Mouse (Mus musculus) embryonic facial prominence, embryonic 13.5 days (tissue): Measurements from ENCODE around the gene Sash3. TPM values are rescaled to one million over a fixed set of nuclear protein-coding genes. Genes with fewer than 3 reads are reported as not detected.

Experiments used
- ATAC-seq: fragments of 200-750 bp; cut with Nextera tagmentation; 2 replicates; pipeline ENCODE4 v1.8.0; 2017; ENCODE audit warnings: low read depth; ENCODE audit not compliant: insufficient number of reproducible peaks, insufficient read depth, low FRiP score, low TSS enrichment
- H3K27ac ChIP-seq: fragments of 300-500 bp; sonication (generic); 2 replicates; pipeline ENCODE4 v1.5.1; 2015; ENCODE audit warnings: moderate library complexity, mild to moderate bottlenecking, inconsistent platforms
- H3K27me3 ChIP-seq: fragments of 300-500 bp; sonication (generic); 2 replicates; pipeline ENCODE4 v1.6.1; 2015; ENCODE audit warnings: mild to moderate bottlenecking, inconsistent platforms
- H3K36me3 ChIP-seq: fragments of 300-500 bp; sonication (generic); 2 replicates; pipeline ENCODE4 v1.6.1; 2015; ENCODE audit warnings: mild to moderate bottlenecking, inconsistent platforms
- H3K4me1 ChIP-seq: fragments of 300-500 bp; sonication (generic); 2 replicates; pipeline ENCODE4 v1.6.1; 2015; ENCODE audit warnings: inconsistent platforms
- H3K4me2 ChIP-seq: fragments of 300-500 bp; sonication (generic); 2 replicates; pipeline ENCODE4 v1.6.1; 2015; ENCODE audit warnings: moderate library complexity, mild to moderate bottlenecking, inconsistent platforms
- H3K4me3 ChIP-seq: fragments of 300-500 bp; sonication (generic); 2 replicates; pipeline ENCODE4 v1.5.1; 2015; ENCODE audit warnings: mild to moderate bottlenecking, inconsistent platforms
- H3K9ac ChIP-seq: fragments of 300-500 bp; sonication (generic); 2 replicates; pipeline ENCODE4 v1.6.1; 2015; ENCODE audit warnings: mild to moderate bottlenecking, inconsistent platforms
- H3K9me3 ChIP-seq: fragments of 300-500 bp; sonication (generic); 2 replicates; pipeline ENCODE4 v1.6.1; 2016; ENCODE audit warnings: inconsistent platforms
- WGBS: fragments of 180-500 bp; shearing (Covaris S2); methylation state at CpG from one replicate; pipeline ENCODE4 v1.1.7; 2015; ENCODE audit warnings: mixed read lengths; 5-methylcytosine and 5-hydroxymethylcytosine counted together
- polyA plus RNA-seq: library from polyadenylated mRNA; unstranded; fragments of >200 nt; fragmentation: Nextera tagmentation; extraction: Ambion mirVana; gene quantifications from 2 replicates; pipeline ENCODE4 v1.2.1, GENCODE M21; 2015

Gene Sash3
- polyA plus RNA-seq, 1 experiment from 2014 or later = 1.8 TPM

DNA sequence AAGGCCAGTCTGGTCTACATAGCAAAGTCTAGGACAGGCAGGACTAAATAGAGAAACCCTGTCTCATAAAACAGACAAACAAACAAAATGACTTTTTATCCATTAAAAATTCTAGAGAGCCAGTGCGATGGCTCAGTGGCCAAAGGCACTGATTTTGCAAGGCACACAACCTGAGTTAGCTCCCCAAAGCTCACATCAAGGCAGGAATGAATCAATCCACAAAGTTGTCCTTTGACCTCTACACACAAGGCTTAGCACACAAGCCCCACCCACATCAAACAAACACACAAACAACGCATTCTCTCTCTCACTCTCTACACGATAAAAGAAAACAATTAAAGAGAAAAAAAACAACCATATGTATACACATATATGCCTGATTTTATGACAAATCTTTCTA is 38.5 kb downstream of the Sash3 start:
- Histone ChIP-seq H3K27me3 (no peaks in the 10 kb centered on the region), H3K9ac (no peak overlapping the region), H3K4me2 (no peak overlapping the region), H3K4me3 (no peak overlapping the region), H3K4me1 (no peaks in the 10 kb centered on the region), H3K27ac (no peak overlapping the region), H3K36me3 (0 out of 2 replicates have a peak, but pooled peaks cover 6% of the 10 kb centered on the region), H3K9me3 (no peaks in the 10 kb centered on the region)
- ATAC-seq = no peak
- WGBS = 81% methylated on average over 3 of the region's 3 CpGs

DNA sequence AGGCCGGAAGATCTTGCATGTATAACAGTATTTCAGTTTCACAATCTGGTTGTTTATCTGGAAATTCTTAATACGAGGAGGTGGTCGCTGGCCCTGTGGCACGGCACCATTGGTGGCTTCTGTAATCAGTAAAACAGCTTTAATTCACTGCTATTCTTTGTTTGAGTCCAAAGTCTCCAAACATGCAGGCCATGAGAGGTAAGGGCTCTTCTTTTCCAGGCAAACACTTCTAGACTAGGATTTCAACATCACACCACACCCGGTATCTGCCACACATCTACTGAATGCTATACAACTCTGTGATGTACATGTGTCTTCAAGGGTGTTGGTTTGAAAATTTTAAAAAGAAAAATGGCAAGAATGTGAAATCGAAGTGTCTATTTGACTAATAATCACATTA is 45.0 kb downstream of the Sash3 start:
- H3K4me1 ChIP-seq = no peaks in the 10 kb centered on the region
- H3K4me2 ChIP-seq = no peak overlapping the region
- H3K36me3 ChIP-seq = peaks cover 12% of the 10 kb centered on the region; the same call in 1 of the 2 replicates
- no peak for ATAC-seq
- H3K9me3 ChIP-seq = no peaks in the 10 kb centered on the region
- H3K27ac ChIP-seq = no peak overlapping the region
- WGBS = 87% methylated on average over 6 of the region's 6 CpGs
- no peaks in the 10 kb centered on the region for H3K27me3 ChIP-seq
- no peak overlapping the region for H3K4me3 ChIP-seq
- H3K9ac ChIP-seq = no peak overlapping the region

DNA sequence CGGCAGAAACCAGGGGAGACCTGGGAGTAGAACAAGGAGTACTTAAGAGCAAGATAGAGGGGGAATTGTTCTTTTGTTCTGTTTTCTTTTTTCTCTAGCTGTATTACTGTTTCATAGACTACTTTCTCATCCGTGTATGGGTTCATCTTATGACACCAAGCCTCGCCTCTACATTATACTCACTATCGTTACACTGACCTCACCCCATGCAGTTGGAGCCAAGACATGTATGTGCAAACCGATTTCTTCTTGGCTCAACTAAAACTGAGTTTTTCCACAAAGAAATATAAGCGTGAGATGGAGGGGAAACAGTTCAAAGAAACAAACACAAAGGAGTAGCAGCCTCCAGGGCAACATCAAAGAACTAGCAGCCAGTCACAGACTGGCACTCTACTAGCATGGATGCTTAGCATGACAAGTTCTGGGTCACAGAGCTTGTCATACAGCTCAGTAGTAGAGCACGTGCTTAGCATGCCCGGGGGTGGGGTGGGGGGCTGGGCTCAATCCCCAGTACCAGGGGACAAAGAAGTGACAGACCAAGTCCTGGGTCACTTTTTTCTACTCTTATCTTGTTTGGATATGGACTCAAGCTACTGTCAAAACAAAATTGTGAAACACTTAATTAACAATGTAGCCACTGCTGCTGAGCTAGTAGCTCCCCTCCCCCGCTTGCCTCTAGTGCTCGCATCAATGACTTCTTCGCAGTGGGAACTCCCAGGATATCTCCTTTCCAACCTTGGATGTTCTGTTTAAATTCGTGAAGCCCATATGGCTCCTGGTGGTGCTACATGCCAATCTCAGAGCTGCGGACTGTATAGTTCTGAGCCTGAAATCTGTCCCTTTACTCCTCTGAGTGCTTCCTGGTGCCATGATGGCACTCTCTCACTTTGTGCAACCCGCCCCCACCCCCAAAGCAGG is 47.3 kb downstream of the Sash3 start:
- 77% methylated on average over 14 of the region's 14 CpGs for WGBS
- Histone ChIP-seq H3K4me1 (no peaks in the 10 kb centered on the region), H3K9me3 (no peaks in the 10 kb centered on the region), H3K27ac (no peak overlapping the region), H3K9ac (no peak overlapping the region), H3K36me3 (peaks cover 12% of the 10 kb centered on the region; the same call in 1 of the 2 replicates), H3K4me3 (no peak overlapping the region), H3K27me3 (no peaks in the 10 kb centered on the region), H3K4me2 (no peak overlapping the region)
- no peak for ATAC-seq

DNA sequence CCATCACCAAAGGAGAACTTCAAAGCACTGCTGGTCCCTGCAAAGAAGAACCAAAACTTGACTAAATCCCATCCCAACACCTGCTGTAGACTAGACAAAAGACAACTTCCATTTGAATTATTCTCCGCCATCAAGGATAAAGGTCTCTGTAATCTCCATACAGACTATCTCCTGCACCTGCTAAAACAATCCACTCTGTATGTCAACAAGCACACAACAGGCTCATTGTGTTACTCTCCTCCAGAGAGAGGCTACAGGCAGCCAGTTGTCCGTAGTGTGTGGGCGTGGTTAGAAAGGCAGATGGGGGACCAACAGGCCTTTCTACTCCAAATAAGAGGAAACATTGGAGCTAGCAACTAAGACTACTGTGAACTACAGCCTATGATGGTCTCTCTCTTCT is 51.6 kb downstream of the Sash3 start:
- peaks cover 3% of the 10 kb centered on the region; the same call in 1 of the 2 replicates for H3K36me3 ChIP-seq
- H3K4me1 ChIP-seq = no peaks in the 10 kb centered on the region
- H3K9ac ChIP-seq = no peak overlapping the region
- H3K4me3 ChIP-seq = no peak overlapping the region
- 76% methylated on average over 3 of the region's 3 CpGs for WGBS
- no peak overlapping the region for H3K4me2 ChIP-seq
- H3K9me3 ChIP-seq = no peaks in the 10 kb centered on the region
- no peak overlapping the region for H3K27ac ChIP-seq
- no peak for ATAC-seq
- H3K27me3 ChIP-seq = no peaks in the 10 kb centered on the region

DNA sequence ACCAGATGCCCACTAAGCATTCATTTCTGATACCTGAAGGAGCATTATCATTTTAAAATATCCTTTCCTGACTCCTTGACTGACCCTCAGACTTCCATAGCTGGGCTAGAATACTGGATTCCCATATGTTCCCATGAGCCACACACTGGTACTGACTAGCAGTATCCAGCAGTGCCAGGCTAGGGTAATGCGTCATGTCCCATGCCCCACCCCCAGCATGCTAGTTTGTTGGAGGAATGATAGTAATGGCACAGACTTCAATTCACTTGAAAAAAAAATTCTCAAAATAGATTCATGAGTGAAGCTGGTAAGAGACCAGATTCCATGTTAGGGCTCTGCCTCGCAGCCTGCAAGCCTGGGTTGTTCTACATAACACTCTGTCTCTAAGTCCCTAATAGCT is 52.8 kb downstream of the Sash3 start:
- Histone ChIP-seq H3K4me1 (no peaks in the 10 kb centered on the region), H3K27ac (no peak overlapping the region), H3K9me3 (no peaks in the 10 kb centered on the region), H3K4me2 (no peak overlapping the region), H3K4me3 (no peak overlapping the region), H3K27me3 (no peaks in the 10 kb centered on the region), H3K36me3 (peaks cover 3% of the 10 kb centered on the region; the same call in 1 of the 2 replicates), H3K9ac (no peak overlapping the region)
- WGBS = 93% methylated on average over 2 of the region's 2 CpGs
- ATAC-seq = no peak

DNA sequence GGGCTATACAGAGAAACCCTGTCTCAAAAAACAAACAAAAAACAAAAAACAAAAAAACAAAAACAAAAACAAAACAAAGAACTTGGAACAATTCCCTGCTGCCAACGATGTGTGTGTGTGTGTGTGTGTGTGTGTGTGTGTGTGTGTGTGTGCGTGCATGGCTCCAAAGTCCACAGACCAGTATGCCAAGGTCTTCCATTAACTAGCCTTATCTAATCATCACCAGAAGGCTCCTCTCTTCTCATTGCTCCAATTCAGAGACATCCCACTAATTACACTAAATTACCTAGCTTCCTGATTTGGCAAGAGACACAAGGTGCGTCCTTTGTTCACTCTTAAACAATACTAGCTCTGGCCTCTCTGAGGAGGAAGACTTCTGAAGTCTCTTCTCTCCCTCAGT is 54.5 kb downstream of the Sash3 start:
- H3K36me3 ChIP-seq = no peaks in the 10 kb centered on the region
- WGBS = 94% methylated on average over 3 of the region's 3 CpGs
- H3K4me1 ChIP-seq = no peaks in the 10 kb centered on the region
- no peak overlapping the region for H3K9ac ChIP-seq
- H3K27ac ChIP-seq = no peak overlapping the region
- no peak for ATAC-seq
- no peaks in the 10 kb centered on the region for H3K27me3 ChIP-seq
- no peak overlapping the region for H3K4me2 ChIP-seq
- no peak overlapping the region for H3K4me3 ChIP-seq
- H3K9me3 ChIP-seq = no peaks in the 10 kb centered on the region

DNA sequence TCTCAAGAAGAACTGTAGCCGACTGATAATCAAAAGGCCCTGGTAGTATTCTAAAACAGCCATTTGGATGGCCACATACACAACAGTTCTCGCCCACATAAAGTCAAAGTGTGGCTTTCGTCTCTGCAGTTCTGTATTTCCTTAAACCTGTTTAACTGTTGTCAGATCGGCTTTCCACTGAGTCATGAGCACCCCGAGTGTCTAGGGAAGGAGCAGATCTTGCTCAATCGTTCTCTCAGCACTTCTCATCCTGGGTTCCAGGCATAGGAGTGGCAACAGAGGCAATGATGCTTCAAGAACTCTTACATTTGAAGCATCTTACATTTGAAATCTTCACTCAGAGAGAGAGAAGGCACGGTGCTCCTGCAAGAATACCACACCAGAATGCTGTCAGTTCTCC is 55.7 kb downstream of the Sash3 start:
- WGBS = 86% methylated on average over 7 of the region's 7 CpGs
- no peak for ATAC-seq
- H3K4me2 ChIP-seq = no peak overlapping the region

DNA sequence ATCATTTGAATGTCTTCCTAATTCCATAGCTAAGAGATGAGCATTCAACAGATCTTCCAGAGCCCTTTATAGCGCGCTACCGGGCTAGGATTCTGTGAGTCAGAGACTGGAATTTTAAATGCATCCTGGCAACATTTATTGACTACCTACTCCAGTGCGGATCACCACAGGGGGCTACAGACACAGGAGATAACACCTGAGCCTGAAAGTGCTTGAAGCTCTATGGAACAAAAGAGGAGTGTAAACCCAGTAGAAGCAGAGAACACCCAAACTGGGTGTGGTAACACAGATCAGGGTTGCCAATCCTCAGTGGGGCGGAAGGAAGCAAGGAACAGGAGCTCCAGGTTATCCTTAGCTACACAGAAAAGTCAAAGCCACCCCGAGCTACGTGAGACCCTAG is 56.2 kb downstream of the Sash3 start:
- no peak overlapping the region for H3K4me3 ChIP-seq
- WGBS = 92% methylated on average over 7 of the region's 7 CpGs
- no peak overlapping the region for H3K9ac ChIP-seq
- H3K27me3 ChIP-seq = no peaks in the 10 kb centered on the region
- no peaks in the 10 kb centered on the region; the same call in 1 of the 2 replicates for H3K36me3 ChIP-seq
- H3K4me1 ChIP-seq = 0 out of 2 replicates have a peak, but pooled peaks cover 1% of the 10 kb centered on the region
- no peak overlapping the region for H3K27ac ChIP-seq
- no peak overlapping the region for H3K4me2 ChIP-seq
- ATAC-seq = no peak
- H3K9me3 ChIP-seq = no peaks in the 10 kb centered on the region

More for the DNA sequence above, 55.7 kb downstream of the Sash3 start:
- no peaks in the 10 kb centered on the region for H3K27me3 ChIP-seq
- no peak overlapping the region for H3K4me3 ChIP-seq
- H3K27ac ChIP-seq = no peak overlapping the region
- no peaks in the 10 kb centered on the region for H3K4me1 ChIP-seq
- H3K9ac ChIP-seq = no peak overlapping the region
- H3K36me3 ChIP-seq = no peaks in the 10 kb centered on the region; the same call in 1 of the 2 replicates
- no peaks in the 10 kb centered on the region for H3K9me3 ChIP-seq

DNA sequence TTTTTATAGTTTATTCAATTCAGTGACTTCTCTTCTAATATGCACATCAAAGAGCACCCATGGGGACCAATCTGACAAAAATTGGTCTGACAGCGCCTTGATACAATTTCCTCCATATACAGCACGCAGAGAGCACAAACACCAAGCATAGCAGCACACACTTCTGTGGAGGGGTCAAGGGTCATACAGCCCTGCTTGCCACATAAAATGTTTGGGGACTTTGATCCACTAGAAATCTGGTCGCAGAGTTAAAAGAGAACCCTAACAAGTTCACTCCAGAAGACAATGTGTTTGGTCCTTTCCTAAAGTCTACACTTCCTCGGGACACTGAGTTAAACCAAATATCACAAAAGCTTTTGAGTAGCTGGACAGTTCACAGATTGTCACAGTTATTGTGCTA is 56.8 kb downstream of the Sash3 start:
- Histone ChIP-seq H3K27me3 (no peaks in the 10 kb centered on the region), H3K36me3 (no peaks in the 10 kb centered on the region; the same call in 1 of the 2 replicates), H3K4me1 (0 out of 2 replicates have a peak, but pooled peaks cover 2% of the 10 kb centered on the region), H3K27ac (no peak overlapping the region), H3K4me2 (no peak overlapping the region), H3K9ac (no peak overlapping the region), H3K4me3 (no peak overlapping the region), H3K9me3 (no peaks in the 10 kb centered on the region)
- WGBS = 69% methylated on average over 4 of the region's 4 CpGs
- ATAC-seq = no peak

DNA sequence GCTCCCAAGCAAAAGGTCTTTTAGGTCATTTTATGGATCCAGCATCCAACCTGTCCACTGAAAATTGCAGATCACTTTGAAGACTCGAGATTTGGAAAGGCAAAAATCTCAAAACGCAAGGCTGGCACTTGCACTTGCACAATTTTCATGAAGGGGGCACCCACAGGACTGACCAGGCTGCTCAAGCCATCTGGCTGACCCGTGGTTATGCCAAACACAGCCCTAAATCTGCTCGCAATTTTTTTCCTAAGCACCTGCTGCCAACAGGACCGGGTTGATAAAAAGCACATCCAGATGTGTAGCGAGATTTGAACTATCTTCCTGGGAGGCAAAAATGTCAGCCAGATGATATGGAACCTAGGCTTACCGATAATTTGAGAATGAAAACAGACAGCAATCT is 57.5 kb downstream of the Sash3 start:
- no peak overlapping the region for H3K27ac ChIP-seq
- WGBS = 73% methylated on average over 7 of the region's 7 CpGs
- H3K9ac ChIP-seq = no peak overlapping the region
- H3K36me3 ChIP-seq = no peaks in the 10 kb centered on the region; the same call in 1 of the 2 replicates
- no peak overlapping the region for H3K4me3 ChIP-seq
- H3K9me3 ChIP-seq = no peaks in the 10 kb centered on the region
- 0 out of 2 replicates have a peak, but pooled peaks cover 2% of the 10 kb centered on the region for H3K4me1 ChIP-seq
- no peak overlapping the region for H3K4me2 ChIP-seq
- no peak for ATAC-seq
- no peaks in the 10 kb centered on the region for H3K27me3 ChIP-seq

DNA sequence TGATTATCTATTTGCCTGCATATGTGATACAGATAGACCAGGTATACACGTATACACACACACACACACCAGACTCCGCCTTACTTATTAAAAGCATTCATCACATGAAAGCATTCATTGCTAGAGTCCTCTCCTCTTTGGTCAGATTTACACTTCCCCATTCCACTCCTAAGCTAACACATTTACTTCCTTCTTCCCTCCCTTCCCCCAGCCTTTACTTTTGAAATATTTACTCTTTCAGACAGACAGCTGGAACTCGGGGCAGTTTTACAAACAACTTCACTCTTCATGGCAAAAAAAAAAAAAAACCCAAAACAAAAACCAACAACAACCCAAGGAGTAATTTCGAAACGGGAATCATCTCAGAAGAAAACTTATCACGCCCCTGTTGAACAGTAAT is 58.2 kb downstream of the Sash3 start:
- no peaks in the 10 kb centered on the region for H3K9me3 ChIP-seq
- H3K9ac ChIP-seq = no peak overlapping the region
- no peak overlapping the region for H3K27ac ChIP-seq
- 66% methylated on average over 6 of the region's 6 CpGs for WGBS
- no peaks in the 10 kb centered on the region for H3K27me3 ChIP-seq
- ATAC-seq = no peak
- H3K4me1 ChIP-seq = 0 out of 2 replicates have a peak, but pooled peaks cover 2% of the 10 kb centered on the region
- H3K4me2 ChIP-seq = no peak overlapping the region
- no peaks in the 10 kb centered on the region; the same call in 1 of the 2 replicates for H3K36me3 ChIP-seq
- H3K4me3 ChIP-seq = no peak overlapping the region
